Mouse (Mus musculus): ENCODE measurements at regions not wholly inside any gene's neighbourhood (a gene's known extent, or its start where the extent isn't known, plus 50 kb on each side); places are given as distances from the start of the nearest gene placed in this dataset.

- Histone ChIP-seq H3K4me1 (ENCODE audit: control insufficient read depth, insufficient read depth, low read length) (peaks cover 8% of the 10 kb centered on the region; the same call in 1 of the 2 replicates), H3K9me3 (ENCODE audit: control insufficient read depth, low read depth, low read length) (no peaks in the 10 kb centered on the region), H3K4me3 (ENCODE audit: low read depth, low read length) (no peak overlapping the region), H3K36me3 (ENCODE audit: control insufficient read depth, insufficient read depth, low read length) (no peaks in the 10 kb centered on the region), H3K9ac (replicated peaks; ENCODE audit: low read depth, low read length) (no peak overlapping the region), H3K27ac (ENCODE audit: low read length) (no peak overlapping the region), H3K27me3 (ENCODE audit: control insufficient read depth, insufficient read depth, low read length) (no peaks in the 10 kb centered on the region), H3K4me2 (replicated peaks; ENCODE audit: low read depth, low read length) (no peak overlapping the region)
- no peak for ATAC-seq (ENCODE audit: insufficient number of reproducible peaks, insufficient read depth, low FRiP score, low read depth)
- 80% methylated on average over 7 of the region's 7 CpGs for WGBS
These were observed 88.7 kb upstream of the Tgfbr2 start for GRCm38 (mm10) chr9:116263833-116264232.

- H3K27ac ChIP-seq (ENCODE audit: low read length), result no peak overlapping the region; the same call in 1 of the 2 replicates
- no peak overlapping the region for H3K4me2 ChIP-seq (replicated peaks; ENCODE audit: low read depth, low read length)
- peaks cover 8% of the 10 kb centered on the region; the same call in 1 of the 2 replicates for H3K4me1 ChIP-seq (ENCODE audit: control insufficient read depth, insufficient read depth, low read length)
- WGBS, result 36% methylated on average over 10 of the region's 10 CpGs
- H3K4me3 ChIP-seq (ENCODE audit: low read depth, low read length), result no peak overlapping the region
- H3K27me3 ChIP-seq (ENCODE audit: control insufficient read depth, insufficient read depth, low read length), result no peaks in the 10 kb centered on the region
- H3K9me3 ChIP-seq (ENCODE audit: control insufficient read depth, low read depth, low read length), result no peaks in the 10 kb centered on the region
- H3K9ac ChIP-seq (replicated peaks; ENCODE audit: low read depth, low read length), result no peak overlapping the region
- H3K36me3 ChIP-seq (ENCODE audit: control insufficient read depth, insufficient read depth, low read length), result no peaks in the 10 kb centered on the region
- peak; percentile 53; the same call in 1 of the 2 replicates for ATAC-seq (ENCODE audit: insufficient number of reproducible peaks, insufficient read depth, low FRiP score, low read depth)
These were observed 84.4 kb upstream of the Tgfbr2 start for GRCm38 (mm10) chr9:116259569-116259968.

GRCm38 (mm10) chr9:116253546-116253945, 78.4 kb upstream of the Tgfbr2 start:
- Histone ChIP-seq H3K9me3 (ENCODE audit: control insufficient read depth, low read depth, low read length) (no peaks in the 10 kb centered on the region), H3K4me2 (replicated peaks; ENCODE audit: low read depth, low read length) (no peak overlapping the region), H3K27ac (ENCODE audit: low read length) (no peak overlapping the region), H3K4me1 (ENCODE audit: control insufficient read depth, insufficient read depth, low read length) (0 out of 2 replicates have a peak, but pooled peaks cover 3% of the 10 kb centered on the region), H3K36me3 (ENCODE audit: control insufficient read depth, insufficient read depth, low read length) (no peaks in the 10 kb centered on the region), H3K9ac (replicated peaks; ENCODE audit: low read depth, low read length) (no peak overlapping the region), H3K27me3 (ENCODE audit: control insufficient read depth, insufficient read depth, low read length) (no peaks in the 10 kb centered on the region), H3K4me3 (ENCODE audit: low read depth, low read length) (no peak overlapping the region)
- ATAC-seq (ENCODE audit: insufficient number of reproducible peaks, insufficient read depth, low FRiP score, low read depth), result no peak
- WGBS, result 67% methylated on average over 15 of the region's 15 CpGs

GRCm38 (mm10) chr9:116252788-116253187, 77.6 kb upstream of the Tgfbr2 start:
- Histone ChIP-seq H3K36me3 (ENCODE audit: control insufficient read depth, insufficient read depth, low read length) (no peaks in the 10 kb centered on the region), H3K9me3 (ENCODE audit: control insufficient read depth, low read depth, low read length) (no peaks in the 10 kb centered on the region), H3K27me3 (ENCODE audit: control insufficient read depth, insufficient read depth, low read length) (no peaks in the 10 kb centered on the region), H3K27ac (ENCODE audit: low read length) (no peak overlapping the region), H3K4me2 (replicated peaks; ENCODE audit: low read depth, low read length) (no peak overlapping the region), H3K9ac (replicated peaks; ENCODE audit: low read depth, low read length) (no peak overlapping the region), H3K4me3 (ENCODE audit: low read depth, low read length) (no peak overlapping the region), H3K4me1 (ENCODE audit: control insufficient read depth, insufficient read depth, low read length) (0 out of 2 replicates have a peak, but pooled peaks cover 3% of the 10 kb centered on the region)
- no peak for ATAC-seq (ENCODE audit: insufficient number of reproducible peaks, insufficient read depth, low FRiP score, low read depth)
- 73% methylated on average over 8 of the region's 8 CpGs for WGBS

- H3K4me1 ChIP-seq (ENCODE audit: control insufficient read depth, insufficient read depth, low read length), result 0 out of 2 replicates have a peak, but pooled peaks cover 3% of the 10 kb centered on the region
- no peak for ATAC-seq (ENCODE audit: insufficient number of reproducible peaks, insufficient read depth, low FRiP score, low read depth)
- no peaks in the 10 kb centered on the region for H3K9me3 ChIP-seq (ENCODE audit: control insufficient read depth, low read depth, low read length)
- no peaks in the 10 kb centered on the region for H3K27me3 ChIP-seq (ENCODE audit: control insufficient read depth, insufficient read depth, low read length)
- no peak overlapping the region for H3K4me3 ChIP-seq (ENCODE audit: low read depth, low read length)
- no peak overlapping the region for H3K27ac ChIP-seq (ENCODE audit: low read length)
- WGBS, result 79% methylated on average over 2 of the region's 2 CpGs
- no peak overlapping the region for H3K4me2 ChIP-seq (replicated peaks; ENCODE audit: low read depth, low read length)
- H3K36me3 ChIP-seq (ENCODE audit: control insufficient read depth, insufficient read depth, low read length), result no peaks in the 10 kb centered on the region
- H3K9ac ChIP-seq (replicated peaks; ENCODE audit: low read depth, low read length), result no peak overlapping the region
These were observed 74.6 kb upstream of the Tgfbr2 start for GRCm38 (mm10) chr9:116249791-116250190.

GRCm38 (mm10) chr9:116245136-116245535, 70.0 kb upstream of the Tgfbr2 start:
- H3K9me3 ChIP-seq (ENCODE audit: control insufficient read depth, low read depth, low read length), result no peaks in the 10 kb centered on the region
- ATAC-seq (ENCODE audit: insufficient number of reproducible peaks, insufficient read depth, low FRiP score, low read depth), result no peak
- no peak overlapping the region for H3K4me2 ChIP-seq (replicated peaks; ENCODE audit: low read depth, low read length)
- H3K4me1 ChIP-seq (ENCODE audit: control insufficient read depth, insufficient read depth, low read length), result 0 out of 2 replicates have a peak, but pooled peaks cover 5% of the 10 kb centered on the region
- no peak overlapping the region for H3K27ac ChIP-seq (ENCODE audit: low read length)
- H3K4me3 ChIP-seq (ENCODE audit: low read depth, low read length), result no peak overlapping the region
- H3K9ac ChIP-seq (replicated peaks; ENCODE audit: low read depth, low read length), result no peak overlapping the region
- WGBS, result 81% methylated on average over 5 of the region's 5 CpGs
- no peaks in the 10 kb centered on the region for H3K36me3 ChIP-seq (ENCODE audit: control insufficient read depth, insufficient read depth, low read length)
- H3K27me3 ChIP-seq (ENCODE audit: control insufficient read depth, insufficient read depth, low read length), result no peaks in the 10 kb centered on the region

- no peak overlapping the region for H3K4me2 ChIP-seq (replicated peaks; ENCODE audit: low read depth, low read length)
- no peak overlapping the region for H3K4me3 ChIP-seq (ENCODE audit: low read depth, low read length)
- H3K27ac ChIP-seq (ENCODE audit: low read length), result no peak overlapping the region
- no peaks in the 10 kb centered on the region for H3K36me3 ChIP-seq (ENCODE audit: control insufficient read depth, insufficient read depth, low read length)
- H3K9me3 ChIP-seq (ENCODE audit: control insufficient read depth, low read depth, low read length), result no peaks in the 10 kb centered on the region
- ATAC-seq (ENCODE audit: insufficient number of reproducible peaks, insufficient read depth, low FRiP score, low read depth), result no peak
- 93% methylated on average over 1 of the region's 1 CpGs for WGBS
- H3K9ac ChIP-seq (replicated peaks; ENCODE audit: low read depth, low read length), result no peak overlapping the region
- H3K4me1 ChIP-seq (ENCODE audit: control insufficient read depth, insufficient read depth, low read length), result 0 out of 2 replicates have a peak, but pooled peaks cover 5% of the 10 kb centered on the region
- no peaks in the 10 kb centered on the region for H3K27me3 ChIP-seq (ENCODE audit: control insufficient read depth, insufficient read depth, low read length)
These were observed 69.4 kb upstream of the Tgfbr2 start for GRCm38 (mm10) chr9:116244619-116244899.

- H3K9ac ChIP-seq (replicated peaks; ENCODE audit: low read depth, low read length), result no peak overlapping the region
- H3K9me3 ChIP-seq (ENCODE audit: control insufficient read depth, low read depth, low read length), result no peaks in the 10 kb centered on the region
- no peak overlapping the region for H3K4me3 ChIP-seq (ENCODE audit: low read depth, low read length)
- H3K27ac ChIP-seq (ENCODE audit: low read length), result no peak overlapping the region
- ATAC-seq (ENCODE audit: insufficient number of reproducible peaks, insufficient read depth, low FRiP score, low read depth), result no peak
- H3K27me3 ChIP-seq (ENCODE audit: control insufficient read depth, insufficient read depth, low read length), result no peaks in the 10 kb centered on the region
- H3K36me3 ChIP-seq (ENCODE audit: control insufficient read depth, insufficient read depth, low read length), result no peaks in the 10 kb centered on the region
- 80% methylated on average over 8 of the region's 8 CpGs for WGBS
- H3K4me2 ChIP-seq (replicated peaks; ENCODE audit: low read depth, low read length), result no peak overlapping the region
- 0 out of 2 replicates have a peak, but pooled peaks cover 5% of the 10 kb centered on the region for H3K4me1 ChIP-seq (ENCODE audit: control insufficient read depth, insufficient read depth, low read length)
These were observed 68.8 kb upstream of the Tgfbr2 start for GRCm38 (mm10) chr9:116243775-116244618.
